Mouse (Mus musculus) cerebellum, postnatal 4 days (tissue): ENCODE measurements around the gene Hibadh.

Experiments
- DNase-seq, 2 experiments: peaks; one replicate each; pipeline ENCODE4 v3.0.0; 2022; ENCODE audit warnings: low spot score in 2 of 2, mixed read lengths in 1 of 2

The Hibadh gene

GRCm38 (mm10) chr6:52502986-52503385 lies 137.2 kb downstream of the Hibadh start:
- no peak for DNase-seq

DNA sequence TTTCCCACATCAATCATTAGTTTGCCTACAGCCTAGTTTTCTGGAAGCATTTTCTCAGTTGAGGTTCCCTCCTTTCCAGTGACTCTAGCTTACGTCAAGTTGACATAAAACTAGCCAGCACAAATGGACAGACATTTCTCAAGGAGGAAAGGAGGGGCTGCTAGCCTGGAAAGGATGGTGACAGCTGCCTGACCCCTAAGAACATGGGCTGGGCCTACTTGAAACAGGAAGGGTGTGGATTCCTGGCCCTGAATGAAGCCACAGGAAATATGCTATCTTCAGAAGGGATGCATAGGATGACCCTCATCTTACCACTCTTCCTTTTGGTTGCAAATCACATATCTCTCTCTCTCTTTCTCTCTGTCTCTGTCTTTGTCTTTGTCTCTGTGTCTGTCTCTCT lies 138.7 kb downstream of the Hibadh start:
- DNase-seq = no peak
